Mouse (Mus musculus) intestine, postnatal 0 days (tissue): ENCODE measurements around the gene Plxnb2. TPM values are rescaled to one million over a fixed set of nuclear protein-coding genes. Genes with fewer than 3 reads are reported as not detected.

Experiments
- ATAC-seq: fragments of 200-750 bp; cut with Nextera tagmentation; 2 replicates; pipeline ENCODE4 v1.8.0; 2017; ENCODE audit warnings: mild to moderate bottlenecking, moderate TSS enrichment, moderate library complexity
- H3K27ac ChIP-seq: fragments of 300-500 bp; sonication (generic); 2 replicates; pipeline ENCODE4 v1.5.1; 2014; ENCODE audit warnings: mild to moderate bottlenecking, low read depth, low read length, moderate library complexity
- H3K27me3 ChIP-seq: fragments of 300-500 bp; sonication (generic); replicated peaks from 2 replicates; pipeline ENCODE4 v1.6.1; 2014; ENCODE audit warnings: low read length, mixed read lengths; ENCODE audit not compliant: control insufficient read depth, insufficient read depth
- H3K36me3 ChIP-seq: fragments of 300-500 bp; sonication (generic); 2 replicates; pipeline ENCODE4 v1.6.1; 2014; ENCODE audit warnings: mild to moderate bottlenecking, moderate library complexity; ENCODE audit not compliant: control insufficient read depth, insufficient read depth
- H3K4me1 ChIP-seq: fragments of 300-500 bp; sonication (generic); replicated peaks from 2 replicates; pipeline ENCODE4 v1.6.1; 2014; ENCODE audit warnings: antibody characterized with exemption, low read length, mixed read lengths; ENCODE audit not compliant: control insufficient read depth, insufficient read depth
- H3K4me2 ChIP-seq: fragments of 300-500 bp; sonication (generic); replicated peaks from 2 replicates; pipeline ENCODE4 v1.6.1; 2014; ENCODE audit warnings: low read depth, mild to moderate bottlenecking, moderate library complexity
- H3K4me3 ChIP-seq: fragments of 300-500 bp; sonication (generic); 2 replicates; pipeline ENCODE4 v1.5.1; 2014; ENCODE audit warnings: low read depth, low read length
- H3K9ac ChIP-seq: fragments of 300-500 bp; sonication (generic); 2 replicates; pipeline ENCODE4 v1.6.1; 2014; ENCODE audit warnings: mild to moderate bottlenecking, low read depth, low read length
- H3K9me3 ChIP-seq: fragments of 300-500 bp; sonication (generic); 2 replicates; pipeline ENCODE4 v1.6.1; 2016; ENCODE audit warnings: mixed run types; ENCODE audit not compliant: control insufficient read depth
- CTCF ChIP-seq: sonication (generic); IDR thresholded peaks from 2 replicates; pipeline ENCODE4 v1.5.1; 2016; ENCODE audit warnings: low read depth, mild to moderate bottlenecking, control low read depth, antibody characterized with exemption, moderate library complexity
- whole genome bisulfite sequencing: fragments of 180-500 bp; shearing (Covaris S2); extraction: QIAGEN DNeasy Blood & Tissue Kit; methylation state at CpG from one replicate; pipeline ENCODE4 v1.1.7; 2014; 5-methylcytosine and 5-hydroxymethylcytosine counted together
- polyA plus RNA-seq: library from polyadenylated mRNA; unstranded; fragments of >200 nt; fragmentation: Nextera tagmentation; extraction: Ambion mirVana; gene quantifications from 2 replicates; pipeline ENCODE4 v1.2.1, GENCODE M21; 2015

The Plxnb2 gene
- polyA plus RNA-seq, 1 experiment from 2014 or later = 71.5 TPM

DNA sequence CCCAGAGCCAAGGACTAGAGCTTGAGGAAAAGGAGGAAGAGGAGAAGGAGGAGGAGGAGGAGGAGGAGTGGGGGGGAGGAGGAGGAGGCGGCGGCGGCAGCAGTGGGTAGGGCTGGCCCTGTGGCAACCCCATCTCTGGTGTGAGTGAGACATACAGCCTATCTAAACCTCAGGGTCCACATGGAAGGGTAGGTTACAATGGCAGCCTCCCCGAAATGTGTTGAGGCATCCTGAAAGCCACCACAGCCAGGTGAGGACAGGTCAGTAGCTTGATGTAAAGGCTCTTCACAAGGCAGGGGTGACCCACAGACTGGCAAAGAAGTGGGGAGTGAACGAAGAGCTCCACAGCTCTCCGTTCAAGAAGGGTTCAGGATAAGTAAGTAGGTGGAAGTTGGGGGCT lies 42.1 kb downstream of the Plxnb2 start:
- Histone ChIP-seq H3K36me3 (no peaks in the 10 kb centered on the region), H3K9me3 (no peaks in the 10 kb centered on the region), H3K4me1 (no peaks in the 10 kb centered on the region), H3K4me2 (no peak overlapping the region), H3K4me3 (no peak overlapping the region), H3K9ac (no peak overlapping the region), H3K27ac (no peak overlapping the region), H3K27me3 (peaks cover 44% of the 10 kb centered on the region)
- WGBS = 95% methylated on average over 6 of the region's 6 CpGs
- ATAC-seq = no peak
- no peak for TF ChIP-seq CTCF

DNA sequence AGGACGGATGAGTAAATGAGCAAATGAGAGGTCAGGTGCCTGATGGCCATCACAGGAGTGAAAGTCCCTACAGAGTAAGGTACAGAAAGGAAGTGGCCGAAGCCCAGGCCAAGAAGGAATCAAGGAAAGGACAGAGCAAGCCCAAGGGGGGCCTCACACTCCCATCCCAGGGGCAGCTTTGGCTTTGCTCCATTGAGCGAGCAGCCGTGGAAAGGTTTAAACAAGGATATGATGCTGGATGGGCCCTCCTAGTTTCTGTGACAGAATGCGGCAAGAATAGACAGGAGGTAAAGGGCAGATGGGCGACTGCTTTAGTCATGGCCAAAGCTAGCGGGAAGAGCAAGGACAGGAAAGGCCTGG lies 42.6 kb downstream of the Plxnb2 start:
- ATAC-seq = no peak
- Histone ChIP-seq H3K27me3 (peaks cover 44% of the 10 kb centered on the region), H3K4me1 (no peaks in the 10 kb centered on the region), H3K4me2 (no peak overlapping the region), H3K27ac (no peak overlapping the region), H3K9me3 (no peaks in the 10 kb centered on the region), H3K36me3 (no peaks in the 10 kb centered on the region), H3K9ac (no peak overlapping the region), H3K4me3 (no peak overlapping the region)
- 79% methylated on average over 7 of the region's 7 CpGs for WGBS
- no peak for TF ChIP-seq CTCF

DNA sequence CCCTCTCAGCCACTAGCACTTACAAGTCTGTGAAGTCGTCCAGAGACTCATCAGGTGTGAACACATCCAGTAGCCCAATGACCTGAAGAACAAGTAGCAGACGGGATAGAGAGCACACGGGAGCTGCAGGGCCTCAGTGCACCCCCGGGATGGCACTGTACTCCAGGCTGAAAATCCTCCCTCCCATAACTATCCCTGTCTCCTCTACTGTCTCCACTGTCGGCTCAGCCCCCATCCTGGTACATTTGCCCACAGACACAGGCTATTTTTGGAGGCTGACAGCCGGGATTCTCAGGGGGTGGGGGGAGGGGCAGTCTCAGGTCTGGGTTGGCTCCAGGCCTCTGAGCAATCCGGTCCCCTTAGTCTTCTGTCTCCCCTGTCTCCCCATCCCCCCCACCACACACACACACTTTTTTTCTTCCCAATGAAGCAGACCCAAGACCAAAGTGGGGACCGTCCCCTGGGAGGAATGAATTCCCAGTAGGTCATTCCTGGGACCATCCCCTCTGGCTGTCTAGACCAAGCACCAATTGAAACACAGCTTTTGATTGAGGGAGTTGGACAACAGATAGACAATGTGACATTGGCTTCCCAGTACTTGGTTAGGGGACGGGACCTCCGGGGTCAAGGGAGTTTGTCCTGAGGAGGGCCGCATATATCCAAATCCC lies 43.1 kb downstream of the Plxnb2 start:
- no peak for TF ChIP-seq CTCF
- Histone ChIP-seq H3K27me3 (peaks cover 40% of the 10 kb centered on the region), H3K9me3 (no peaks in the 10 kb centered on the region), H3K27ac (no peak overlapping the region), H3K4me2 (no peak overlapping the region), H3K9ac (no peak overlapping the region), H3K4me1 (no peaks in the 10 kb centered on the region), H3K4me3 (no peak overlapping the region), H3K36me3 (no peaks in the 10 kb centered on the region)
- ATAC-seq = no peak
- WGBS = 77% methylated on average over 11 of the region's 11 CpGs

DNA sequence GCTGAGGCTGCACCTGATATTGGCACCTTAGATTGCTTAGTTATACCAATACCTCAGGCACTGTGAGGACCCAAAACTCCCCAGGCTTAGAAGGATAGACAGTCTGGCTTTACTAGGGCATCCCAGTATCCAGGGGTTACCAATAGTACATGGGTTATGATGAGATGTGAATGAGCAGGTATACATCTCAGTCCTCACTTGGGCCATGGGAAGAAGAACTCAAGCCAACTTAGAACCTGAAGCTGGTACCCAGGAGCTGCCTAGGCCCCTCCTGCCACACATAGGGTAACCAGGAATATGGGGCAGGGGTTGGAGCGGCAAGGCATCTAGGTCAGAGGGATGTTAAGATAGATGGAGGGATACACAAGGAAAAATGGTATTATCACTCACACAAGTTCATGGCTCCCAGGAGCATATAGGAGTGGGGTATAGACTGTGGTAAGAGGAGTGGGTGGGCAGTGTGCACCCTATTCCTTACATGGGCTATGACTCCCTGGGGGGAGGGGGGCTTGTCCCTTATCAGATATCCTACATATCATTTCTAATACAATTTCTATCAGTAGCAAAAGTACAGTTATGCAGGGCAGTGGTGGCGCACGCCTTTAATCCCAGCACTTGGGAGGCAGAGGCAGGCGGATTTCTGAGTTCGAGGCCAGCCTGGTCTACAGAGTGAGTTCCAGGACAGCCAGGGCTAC lies 44.0 kb downstream of the Plxnb2 start:
- H3K4me1 ChIP-seq = no peaks in the 10 kb centered on the region
- no peak for TF ChIP-seq CTCF
- no peak for ATAC-seq
- H3K9ac ChIP-seq = no peak overlapping the region
- no peak overlapping the region for H3K4me2 ChIP-seq
- WGBS = 99% methylated on average over 4 of the region's 5 CpGs
- H3K27me3 ChIP-seq = peaks cover 31% of the 10 kb centered on the region
- no peaks in the 10 kb centered on the region; the same call in 1 of the 2 replicates for H3K36me3 ChIP-seq
- H3K9me3 ChIP-seq = no peaks in the 10 kb centered on the region
- no peak overlapping the region for H3K4me3 ChIP-seq
- no peak overlapping the region for H3K27ac ChIP-seq

DNA sequence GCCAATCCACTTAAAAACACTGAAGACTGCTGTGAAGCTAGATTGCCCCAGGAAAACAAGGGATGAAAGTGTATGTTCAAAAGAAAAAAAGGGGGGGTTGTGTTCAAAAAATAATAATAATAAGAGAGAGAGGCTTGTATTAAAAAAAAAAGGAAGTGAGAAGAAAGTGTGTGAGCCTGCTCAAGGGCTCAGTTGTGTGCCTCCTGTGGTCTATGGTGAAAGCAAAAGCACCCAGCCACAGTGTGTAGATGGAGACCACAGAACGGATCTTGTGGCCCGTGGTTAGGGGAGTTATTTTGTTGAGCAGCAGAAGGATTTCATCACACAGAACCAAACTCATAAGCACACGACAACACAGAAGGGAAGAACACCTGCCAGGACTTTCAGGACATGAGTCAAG lies 49.3 kb downstream of the Plxnb2 start:
- H3K9ac ChIP-seq = no peak overlapping the region
- no peaks in the 10 kb centered on the region for H3K9me3 ChIP-seq
- no peak for TF ChIP-seq CTCF
- WGBS = 82% methylated on average over 3 of the region's 3 CpGs
- no peaks in the 10 kb centered on the region; the same call in 1 of the 2 replicates for H3K36me3 ChIP-seq
- ATAC-seq = no peak
- no peak overlapping the region for H3K4me2 ChIP-seq
- H3K4me1 ChIP-seq = peaks cover 4% of the 10 kb centered on the region; the same call in 1 of the 2 replicates
- no peaks in the 10 kb centered on the region for H3K27me3 ChIP-seq
- no peak overlapping the region for H3K27ac ChIP-seq
- H3K4me3 ChIP-seq = no peak overlapping the region

DNA sequence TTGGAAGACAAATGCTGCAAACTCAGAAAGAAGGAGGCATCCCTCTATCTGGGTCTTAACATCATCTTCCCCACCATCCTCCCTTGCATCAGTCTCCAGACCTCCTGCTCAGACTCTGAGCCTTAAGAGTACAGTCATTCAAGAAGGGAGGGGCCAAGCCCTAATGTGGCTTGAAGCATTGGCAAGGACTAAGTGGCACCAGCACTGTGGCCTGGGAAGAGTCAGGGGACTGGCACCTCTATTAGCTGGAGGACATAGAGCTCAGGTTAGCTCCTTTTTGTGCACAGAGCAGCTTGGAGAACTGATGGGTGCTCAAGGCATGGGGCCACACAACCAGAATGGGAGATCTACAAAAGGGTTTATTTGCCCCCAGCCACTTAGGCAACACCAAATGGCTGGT lies 50.3 kb downstream of the Plxnb2 start:
- no peak overlapping the region for H3K4me2 ChIP-seq
- peaks cover 4% of the 10 kb centered on the region; the same call in 1 of the 2 replicates for H3K36me3 ChIP-seq
- H3K27ac ChIP-seq = no peak overlapping the region
- no peaks in the 10 kb centered on the region for H3K9me3 ChIP-seq
- no peak for ATAC-seq
- no peak for TF ChIP-seq CTCF
- peaks cover 4% of the 10 kb centered on the region; the same call in 1 of the 2 replicates for H3K4me1 ChIP-seq
- H3K27me3 ChIP-seq = no peaks in the 10 kb centered on the region
- no peak overlapping the region for H3K9ac ChIP-seq
- no peak overlapping the region for H3K4me3 ChIP-seq
